Mouse (Mus musculus) cortical plate, adult 2 months (tissue): ENCODE measurements around the gene Tcap.

Experiments
- CTCF ChIP-seq: fragments of 200-500 bp; IDR thresholded peaks from 2 replicates; pipeline ENCODE4 v1.5.1; 2011; ENCODE audit warnings: mild to moderate bottlenecking, control low read depth, low read length; ENCODE audit not compliant: insufficient read depth; ENCODE audit errors: extremely low read depth
- POLR2A ChIP-seq: fragments of 200-500 bp; IDR thresholded peaks from 2 replicates; pipeline ENCODE4 v1.6.1; 2011; ENCODE audit warnings: mild to moderate bottlenecking, low read length, control low read depth; ENCODE audit not compliant: insufficient read depth; ENCODE audit errors: extremely low read depth

GRCm38 (mm10) chr11:98353651-98354211 is 29.9 kb upstream of the Tcap start:
- TF ChIP-seq POLR2A (no peak), CTCF (no peak)
